Mouse (Mus musculus) retina, adult 2 months (tissue): ENCODE measurements around the gene Camk2g.

Experiments
- DNase-seq: peaks from one replicate; pipeline ENCODE4 v3.0.0-alpha.2; 2012; ENCODE audit warnings: low read depth, low spot score

Gene Camk2g

DNA sequence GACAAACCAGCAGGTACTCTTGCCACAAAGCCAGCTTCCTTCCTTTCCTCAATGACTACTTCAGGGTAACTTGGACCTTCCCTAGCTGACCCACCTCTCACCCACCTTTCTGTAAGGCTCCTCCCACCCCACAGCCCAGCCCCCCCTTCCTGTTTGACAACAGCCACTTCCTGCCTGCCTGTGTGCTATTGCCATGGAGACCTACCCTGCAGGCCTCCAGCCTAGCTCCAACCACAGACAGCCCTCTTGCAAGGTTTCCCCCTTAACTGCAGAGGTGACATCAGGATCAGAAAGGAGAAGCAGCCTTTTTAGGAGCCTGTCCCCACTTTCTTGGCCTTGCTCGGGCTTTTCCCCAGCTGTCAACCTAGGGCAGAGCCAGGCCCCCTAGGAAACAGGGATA, 8.7 kb downstream of the Camk2g start:
- DNase-seq = no peak

DNA sequence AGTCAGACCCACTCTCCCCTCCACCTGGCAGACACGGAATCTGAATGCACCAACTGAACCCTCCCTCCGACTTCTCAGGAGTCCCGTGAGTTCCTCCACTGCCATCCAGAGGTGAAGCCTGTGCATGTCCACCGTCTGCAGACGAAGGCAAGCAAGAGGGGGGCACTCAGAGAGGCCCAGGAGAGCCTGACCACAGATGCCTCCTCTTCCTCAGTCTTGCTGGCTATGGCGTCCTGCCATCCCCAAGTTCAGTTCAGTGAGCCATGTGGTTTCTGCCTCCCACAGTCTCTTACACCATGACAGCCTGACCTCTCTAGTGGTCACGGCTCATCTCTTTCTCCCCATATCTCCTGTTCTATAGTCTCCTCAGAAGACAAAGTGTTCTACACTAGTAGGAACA, 9.2 kb downstream of the Camk2g start:
- no peak for DNase-seq

DNA sequence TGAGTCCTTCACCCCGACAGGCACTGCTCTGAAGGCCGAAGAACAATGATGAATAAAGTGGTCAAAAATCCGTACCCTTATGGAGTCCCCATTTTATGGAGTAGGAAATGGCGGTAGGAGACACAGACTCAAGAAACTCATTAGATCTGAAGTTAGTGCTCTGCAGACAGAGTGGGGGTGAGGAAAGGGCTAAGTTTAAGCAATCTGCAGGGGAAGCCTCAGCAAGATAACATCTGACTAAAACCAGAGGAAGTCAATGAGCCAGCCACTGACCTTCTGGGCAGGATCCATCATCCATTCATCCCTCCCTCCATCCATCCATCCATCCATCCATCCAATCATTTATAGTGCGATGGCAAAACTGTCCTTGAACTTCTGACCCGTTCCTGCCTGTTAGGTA, 10.4 kb downstream of the Camk2g start:
- DNase-seq = no peak

DNA sequence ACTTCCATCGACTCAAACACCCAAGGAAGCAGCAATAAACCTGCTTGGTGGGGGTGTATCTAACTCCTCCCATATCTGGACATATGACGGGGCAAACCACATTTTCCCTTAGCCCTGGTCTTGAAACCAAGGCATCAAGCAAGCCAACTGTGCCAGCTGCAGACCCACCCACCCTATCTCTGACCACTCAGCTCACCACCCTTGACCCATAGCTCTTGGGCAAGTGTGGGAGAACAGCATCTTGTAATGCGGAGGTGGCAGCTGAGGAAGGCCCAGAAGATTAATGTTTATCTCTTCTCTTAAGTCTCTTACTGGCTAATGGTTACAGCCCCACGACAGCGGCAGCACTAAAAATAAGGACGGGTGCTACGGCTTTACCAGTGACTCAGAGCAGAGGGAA, 11.0 kb downstream of the Camk2g start:
- DNase-seq = no peak

DNA sequence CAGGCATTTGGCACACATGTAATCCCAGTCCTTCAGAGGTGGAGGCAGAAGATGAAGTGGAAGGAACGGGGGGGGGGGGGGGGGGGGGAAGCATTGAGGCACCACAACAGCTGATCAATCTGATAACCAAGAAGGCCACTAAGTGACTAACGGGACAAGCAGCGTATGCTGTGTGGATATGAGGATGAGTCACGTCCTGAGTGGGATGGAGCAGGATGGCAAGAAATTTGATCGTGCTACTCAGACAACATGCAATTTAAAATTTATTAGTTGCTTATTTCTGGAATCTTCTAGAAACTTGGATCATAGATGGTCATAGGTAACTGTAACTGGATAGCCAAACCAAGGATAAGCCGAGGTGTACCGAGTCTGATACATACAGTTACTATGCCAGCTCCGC, 13.7 kb downstream of the Camk2g start:
- no peak for DNase-seq

DNA sequence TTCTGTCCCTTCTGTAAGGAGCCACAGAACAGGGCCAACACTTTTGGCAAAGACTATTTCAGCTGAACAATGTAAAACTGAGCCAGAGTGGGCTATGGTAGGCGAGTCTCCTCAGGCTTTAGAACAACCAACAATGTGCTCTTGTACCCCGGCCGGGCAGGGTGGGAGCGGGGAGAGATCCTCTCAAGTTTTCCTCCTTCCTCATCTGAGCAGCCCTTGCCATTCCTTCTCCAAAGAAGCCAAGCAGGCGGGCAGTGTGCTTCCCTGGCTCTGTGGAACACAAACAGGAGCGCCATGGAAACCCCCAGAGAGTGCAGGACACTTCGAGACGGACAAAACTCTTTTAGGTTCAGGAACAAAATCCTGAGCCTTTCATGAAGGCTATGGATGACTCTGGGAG, 15.4 kb downstream of the Camk2g start:
- no peak for DNase-seq

DNA sequence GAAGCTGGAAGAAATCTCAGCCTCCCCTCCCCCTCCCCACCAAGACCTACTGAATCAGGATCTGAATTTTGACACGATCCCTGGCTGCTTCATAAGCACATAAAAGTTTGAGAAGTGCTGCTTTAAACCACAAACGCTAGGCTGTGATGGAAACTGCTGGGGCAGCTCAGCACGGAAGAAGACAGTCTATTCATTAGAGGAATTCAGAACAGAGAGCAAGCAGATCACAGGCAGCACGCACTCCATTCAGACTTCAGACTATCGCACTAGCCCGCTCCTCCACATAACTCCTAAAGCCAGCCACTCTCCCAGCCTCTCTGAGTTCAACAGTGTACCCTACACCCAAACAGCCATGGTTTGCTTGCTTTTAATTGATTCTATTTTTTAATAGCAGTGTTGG, 18.2 kb downstream of the Camk2g start:
- no peak for DNase-seq

DNA sequence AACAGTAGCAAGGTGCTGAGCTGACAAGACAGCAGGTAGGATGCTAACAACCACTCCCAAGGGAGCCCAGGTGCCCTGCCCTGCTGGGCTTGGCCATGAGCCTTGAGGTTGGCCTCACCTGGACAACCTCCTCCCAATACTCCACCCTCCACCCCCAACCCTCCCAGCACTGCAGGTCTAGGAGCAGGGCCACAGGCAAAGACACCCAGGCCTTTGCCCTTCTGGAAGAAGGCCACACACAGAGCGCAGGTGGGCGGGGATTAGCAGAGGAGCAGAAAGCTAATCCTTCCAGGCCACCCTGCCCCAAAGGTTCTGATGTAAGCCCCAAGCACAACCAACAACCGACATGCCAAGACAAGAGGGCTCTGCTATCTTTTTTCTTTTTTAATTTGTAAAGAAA, 20.5 kb downstream of the Camk2g start:
- no peak for DNase-seq

DNA sequence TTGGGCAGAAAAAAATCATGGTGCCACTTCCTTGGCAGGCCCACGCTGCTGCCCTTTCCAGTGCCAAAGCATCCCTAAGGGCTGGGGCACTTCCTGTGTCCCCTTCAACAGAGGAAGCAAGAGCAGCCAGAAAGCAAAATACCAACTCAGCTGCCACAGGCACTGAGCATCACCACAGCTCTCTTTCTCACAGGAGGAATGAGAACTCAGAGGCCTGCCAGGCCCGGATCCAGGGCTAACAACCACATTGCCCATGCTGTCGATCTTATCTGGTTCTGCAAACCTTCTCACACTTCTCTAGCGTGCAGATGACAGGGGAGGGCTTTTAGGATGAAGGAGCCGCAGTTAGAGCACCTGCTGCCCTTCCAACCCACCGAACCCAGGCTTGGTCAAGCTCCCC, 21.1 kb downstream of the Camk2g start:
- no peak for DNase-seq

DNA sequence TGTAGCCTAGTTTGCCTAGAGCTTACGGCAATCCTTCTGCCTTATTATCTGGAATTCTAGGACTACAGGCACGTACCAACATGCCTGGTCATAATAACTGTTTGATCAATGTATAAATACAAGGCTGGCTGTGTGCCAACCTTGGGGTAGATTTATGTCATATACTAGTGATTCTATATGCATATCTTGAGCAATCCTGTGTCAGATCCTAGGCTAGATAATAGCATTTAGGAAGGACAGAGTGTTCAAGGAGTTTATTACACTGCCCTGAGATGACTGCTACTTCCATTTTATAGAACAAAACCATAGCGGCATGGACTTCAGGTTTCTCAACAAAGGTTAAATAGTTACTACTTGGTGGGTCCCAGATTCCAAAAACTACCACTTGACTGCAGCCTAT, 21.9 kb downstream of the Camk2g start:
- no peak for DNase-seq

DNA sequence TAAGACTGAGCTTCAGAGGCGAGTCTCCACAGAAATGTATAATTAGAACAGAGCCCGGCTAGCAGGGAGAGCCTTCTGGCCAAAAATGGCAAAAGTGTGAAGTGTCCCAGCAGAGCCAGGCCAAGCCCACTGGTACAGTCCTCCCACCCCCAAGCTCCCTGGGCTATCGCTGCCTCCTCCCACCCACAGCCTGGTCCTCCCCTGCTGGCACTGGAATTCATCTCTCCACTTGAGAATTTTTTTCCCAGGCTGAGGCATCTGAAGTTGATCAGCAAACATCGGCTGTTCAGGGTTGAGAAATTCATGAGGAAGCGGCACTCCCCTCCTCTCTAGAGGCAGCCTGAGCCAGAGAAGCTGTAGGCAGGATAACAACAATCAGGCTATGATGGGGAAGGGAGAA, 25.3 kb downstream of the Camk2g start:
- no peak for DNase-seq

DNA sequence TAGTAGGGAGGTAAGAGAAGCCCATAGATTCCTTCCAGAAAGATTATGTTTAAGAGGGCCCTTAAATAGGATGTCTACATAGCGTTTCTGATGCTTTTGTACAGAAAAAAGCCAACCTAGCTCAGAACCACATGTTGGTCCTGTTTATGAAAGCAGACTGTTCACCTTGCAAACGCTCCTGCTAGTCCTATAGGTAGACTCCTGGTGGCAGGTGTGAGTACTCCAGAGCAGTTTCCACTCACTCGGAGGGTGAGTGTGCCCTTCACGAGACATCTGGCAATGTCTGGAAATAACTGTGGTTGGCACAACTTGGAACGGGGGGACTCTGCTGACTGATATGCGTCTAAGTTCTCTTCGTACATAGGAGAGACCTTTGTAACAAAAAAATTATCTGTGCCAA, 26.0 kb downstream of the Camk2g start:
- DNase-seq = no peak

DNA sequence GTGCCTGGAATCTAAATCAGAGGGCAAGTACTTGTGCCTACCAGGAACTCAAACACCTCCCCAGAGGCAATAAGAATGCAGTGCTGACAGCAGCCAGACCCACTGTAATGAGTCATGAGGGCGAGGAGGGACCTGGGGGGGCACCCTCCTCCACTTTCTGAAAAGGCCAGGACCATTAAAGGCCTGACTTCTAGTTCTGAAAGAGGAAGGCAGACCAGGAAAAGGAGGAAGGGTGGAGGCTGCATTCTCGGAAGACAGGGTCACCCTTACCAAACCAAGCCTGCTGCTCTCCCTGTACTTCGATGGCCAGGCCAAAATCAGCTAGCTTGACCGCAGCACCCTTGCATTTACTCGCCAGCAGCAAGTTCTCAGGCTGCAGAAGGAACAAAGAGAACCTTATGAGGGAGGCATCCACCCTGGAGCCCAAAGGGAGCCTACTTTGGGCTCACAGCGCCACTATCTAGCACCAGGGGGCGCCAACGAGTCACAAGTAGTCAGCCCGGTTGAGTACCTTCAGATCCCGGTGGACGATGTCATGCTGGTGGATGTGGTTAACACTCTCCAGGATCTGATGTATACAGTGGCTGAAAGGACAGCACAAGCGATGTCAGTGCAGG, 28.1 kb downstream of the Camk2g start:
- DNase-seq = peak; percentile 66

DNA sequence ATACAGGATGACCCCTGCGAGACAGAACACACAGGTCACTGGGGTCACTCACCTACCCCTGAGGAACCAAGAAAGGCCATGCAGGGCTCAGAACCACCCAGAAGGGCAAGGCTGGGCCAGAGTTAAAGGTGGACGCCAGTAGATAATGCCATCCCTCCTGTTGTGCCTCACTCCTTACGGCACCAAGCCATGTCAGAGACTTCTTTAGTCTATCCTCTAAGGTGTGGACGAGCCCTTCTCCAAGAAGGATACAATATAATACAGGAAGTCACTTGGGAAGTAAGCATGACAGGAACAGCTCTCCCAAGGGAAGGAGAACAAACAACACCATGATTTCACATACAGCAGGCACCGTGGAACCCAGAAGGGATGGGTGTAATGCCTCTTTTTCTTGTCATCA, 28.9 kb downstream of the Camk2g start:
- DNase-seq = no peak

DNA sequence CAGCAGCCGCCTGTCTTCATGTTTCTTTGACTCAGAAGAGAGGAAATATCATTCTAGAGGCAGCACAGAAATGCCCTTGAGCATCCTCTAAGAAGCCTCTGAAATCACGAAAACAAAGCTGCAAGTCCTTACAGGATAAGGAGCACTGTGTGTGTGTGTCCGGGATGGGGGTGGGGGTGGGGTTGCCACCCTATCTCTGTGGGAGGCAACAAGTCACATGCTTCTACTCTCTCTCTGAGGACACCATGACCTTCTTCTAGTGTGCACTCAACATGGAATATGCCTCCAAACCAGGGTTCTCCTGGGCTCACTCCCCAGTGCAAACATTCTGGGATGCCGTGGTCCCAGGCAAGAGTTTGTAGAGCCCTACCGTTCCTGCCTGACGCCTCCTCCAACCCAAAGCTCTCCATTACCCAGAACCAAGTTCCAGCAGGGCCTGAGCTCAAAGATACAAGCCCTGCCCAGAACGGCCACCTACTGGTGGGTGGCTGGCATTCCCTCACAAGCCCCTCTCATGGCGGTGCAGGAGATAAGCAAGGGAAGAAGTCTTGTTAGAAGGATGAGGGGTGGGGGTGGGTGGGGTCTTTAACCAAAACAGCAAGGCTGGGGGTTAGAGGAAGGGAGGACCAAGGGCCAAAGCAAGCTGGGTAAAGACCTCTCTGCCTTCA, 35.0 kb downstream of the Camk2g start:
- DNase-seq = no peak

DNA sequence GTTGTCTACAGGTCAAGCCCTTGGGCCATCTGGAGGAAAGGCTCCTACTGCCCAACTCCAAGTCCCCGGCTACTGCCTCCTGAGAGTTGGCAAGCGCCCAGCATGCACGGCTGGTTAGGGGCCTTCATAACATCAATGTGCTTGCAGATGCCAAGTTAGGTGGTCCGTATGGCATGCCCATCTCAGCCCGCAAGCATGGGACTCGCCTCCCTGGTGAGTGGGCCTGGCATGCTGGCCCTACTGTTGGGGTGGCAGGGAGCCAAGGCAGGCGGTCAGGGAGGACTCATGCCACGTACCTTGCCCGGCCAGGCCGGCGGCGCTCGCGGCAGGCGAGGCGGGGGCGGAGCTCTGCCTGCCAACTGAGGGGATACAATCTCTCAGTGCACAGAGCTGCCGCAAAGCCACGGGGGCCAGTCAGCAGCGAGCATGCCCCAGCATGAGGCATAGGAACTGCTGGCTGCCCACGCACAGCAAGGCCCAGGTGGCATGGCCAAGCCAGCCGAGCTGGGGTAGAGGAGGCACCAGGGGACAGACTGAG, 36.4 kb downstream of the Camk2g start:
- DNase-seq = no peak

DNA sequence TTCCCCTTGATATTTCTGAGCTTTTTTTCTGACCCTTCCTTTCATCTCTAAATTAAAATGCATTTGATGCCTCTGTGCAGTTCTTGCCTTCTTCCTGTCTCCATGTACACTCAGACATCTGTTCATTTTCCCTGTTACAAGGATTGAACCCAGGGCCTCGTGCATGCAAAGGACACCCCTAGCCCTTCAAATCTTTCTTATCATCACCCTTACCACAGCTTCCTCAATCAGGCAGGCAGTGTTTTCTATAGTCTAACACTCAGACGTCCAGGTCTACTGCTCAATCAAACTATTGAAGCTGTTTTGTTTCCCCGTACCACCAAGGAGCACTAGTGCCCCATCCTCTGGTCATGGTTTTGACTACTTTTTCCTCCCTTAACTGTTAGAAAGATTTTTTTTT, 40.1 kb downstream of the Camk2g start:
- DNase-seq = no peak

DNA sequence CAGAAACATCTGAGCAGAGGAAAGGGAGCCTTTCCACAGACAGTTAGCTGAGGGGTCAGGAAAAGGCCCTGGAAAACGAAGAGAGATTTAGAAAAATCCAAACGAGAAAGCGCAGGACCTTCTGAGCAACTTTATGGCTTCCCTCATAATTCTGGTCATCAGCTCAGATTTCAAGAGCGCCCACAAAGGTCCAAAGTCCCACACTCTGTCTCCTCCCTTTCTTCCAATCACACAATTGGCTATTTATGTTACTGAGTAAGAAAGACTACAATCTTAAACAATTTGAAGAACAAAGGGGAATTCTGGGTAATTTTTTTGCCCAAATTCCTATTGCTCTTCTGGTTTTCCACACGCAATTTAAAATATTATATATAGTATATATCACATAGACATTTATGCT, 43.4 kb downstream of the Camk2g start:
- DNase-seq = no peak

DNA sequence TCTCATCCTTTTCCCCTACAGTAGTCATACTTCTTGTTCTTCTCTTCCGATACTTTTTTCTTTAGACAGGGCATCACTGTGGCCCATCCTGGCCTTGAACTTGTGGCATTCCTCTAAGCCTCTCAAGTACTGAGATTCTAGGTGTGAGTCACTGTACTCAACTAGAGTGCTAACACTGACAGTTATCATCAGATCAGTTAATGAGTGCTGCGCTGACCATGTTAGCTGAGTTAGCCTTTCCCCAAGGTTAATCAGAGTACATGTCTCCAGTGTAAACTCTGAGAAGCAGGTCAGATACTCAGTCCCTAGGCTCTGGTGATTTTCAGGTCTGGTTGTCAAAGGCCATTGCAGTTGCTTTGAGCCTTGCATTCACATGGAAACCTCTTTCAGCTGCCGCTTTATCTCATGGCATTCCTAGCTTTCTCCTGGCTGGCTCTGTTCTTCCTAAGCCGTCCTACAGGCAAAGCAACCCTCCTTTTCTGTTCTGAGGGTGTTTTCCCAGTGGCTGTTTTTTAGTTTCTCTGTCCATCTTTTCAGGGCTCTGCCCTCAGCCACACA, 44.3 kb downstream of the Camk2g start:
- no peak for DNase-seq

DNA sequence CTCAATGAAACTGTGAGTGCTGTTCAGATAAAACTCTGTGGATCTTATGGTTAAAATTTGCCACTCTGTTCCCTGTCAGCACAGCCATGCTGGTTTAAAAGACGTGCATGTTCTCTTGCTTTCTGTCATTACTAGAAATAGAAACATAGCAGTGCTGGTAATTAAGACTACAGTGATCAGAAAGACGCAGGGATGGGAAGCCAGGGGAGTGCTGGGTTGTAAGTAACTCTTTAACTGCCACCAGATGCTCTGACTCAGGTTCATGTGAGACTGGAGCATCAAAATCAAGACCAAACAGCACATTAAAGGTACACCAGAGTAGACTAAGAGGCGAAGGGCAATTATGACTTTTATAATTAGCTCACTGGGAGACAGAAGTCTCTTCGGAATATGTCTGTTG, 45.5 kb downstream of the Camk2g start:
- DNase-seq = no peak

DNA sequence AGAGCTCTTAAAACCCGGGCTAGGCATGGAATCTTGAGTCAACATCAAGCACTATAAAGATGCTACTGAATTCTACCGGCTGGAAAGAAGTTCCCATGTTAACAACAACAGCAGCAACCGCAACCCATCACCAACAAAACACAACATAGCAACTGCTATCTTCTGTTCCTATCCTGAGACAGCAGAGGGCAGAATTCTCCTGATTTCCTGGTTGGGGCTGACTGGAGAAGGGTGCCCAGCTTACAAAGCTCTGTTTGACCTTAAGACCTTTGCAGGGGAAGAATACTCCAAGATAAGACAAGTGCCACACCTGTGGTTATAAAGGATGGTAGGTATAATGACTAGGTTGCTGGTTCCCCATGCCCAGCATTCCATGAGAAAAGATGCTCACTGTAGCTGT, 47.0 kb downstream of the Camk2g start:
- DNase-seq = no peak

DNA sequence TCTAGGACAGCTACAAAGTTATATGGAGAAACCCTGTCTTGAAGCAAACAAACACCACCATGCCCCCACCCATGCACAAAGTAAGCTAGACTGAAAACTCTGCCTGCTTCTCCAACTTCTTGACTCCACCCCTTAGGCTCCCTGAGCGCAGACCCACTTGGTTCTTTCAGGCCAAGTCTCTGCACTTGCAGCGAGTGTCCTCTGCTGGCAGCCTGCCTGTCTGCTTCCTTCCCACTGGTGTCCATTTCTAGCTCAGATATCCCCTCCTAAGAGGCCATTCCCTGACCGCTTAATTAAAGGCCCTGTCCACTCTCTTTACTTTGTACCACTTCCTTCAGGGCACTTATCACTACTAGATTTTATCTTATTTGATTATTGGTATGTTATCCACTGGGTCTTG, 50.3 kb downstream of the Camk2g start:
- DNase-seq = no peak

DNA sequence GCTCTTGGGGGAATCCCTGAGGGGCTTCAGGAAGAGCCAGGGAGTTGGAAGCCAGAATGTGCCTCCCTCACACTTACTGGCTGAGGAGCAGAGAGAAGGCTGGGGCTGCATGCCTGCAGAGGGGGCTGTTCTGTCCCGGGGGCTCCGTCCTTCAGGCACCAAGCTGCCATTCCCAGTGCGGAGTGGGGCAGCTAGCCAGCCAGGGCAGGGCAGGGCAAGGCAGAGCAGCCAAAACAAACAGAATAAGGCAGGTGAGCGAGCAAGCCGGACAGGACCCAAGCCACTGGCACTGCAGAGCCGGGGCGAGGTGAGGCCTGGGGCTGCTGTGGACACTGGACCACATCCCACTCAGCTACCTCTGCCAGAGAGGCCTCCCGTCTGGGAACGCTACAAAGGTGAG, 52.6 kb downstream of the Camk2g start:
- DNase-seq = no peak
